Mouse (Mus musculus) brain, embryonic 14.5 days (tissue): ENCODE measurements around the gene Tead3.

Source experiments
- CTCF ChIP-seq: fragments of 200-500 bp; IDR thresholded peaks from 2 replicates; pipeline ENCODE4 v1.5.1; 2012; ENCODE audit warnings: inconsistent platforms, mild to moderate bottlenecking, moderate library complexity, borderline replicate concordance; ENCODE audit not compliant: insufficient read depth, insufficient read length; ENCODE audit errors: extremely low read depth
- POLR2A ChIP-seq: fragments of 200-500 bp; IDR thresholded peaks from 2 replicates; pipeline ENCODE4 v1.6.1; 2012; ENCODE audit warnings: mild to moderate bottlenecking, inconsistent platforms, borderline replicate concordance; ENCODE audit not compliant: poor library complexity, insufficient read depth, insufficient read length, severe bottlenecking; ENCODE audit errors: extremely low read depth

DNA sequence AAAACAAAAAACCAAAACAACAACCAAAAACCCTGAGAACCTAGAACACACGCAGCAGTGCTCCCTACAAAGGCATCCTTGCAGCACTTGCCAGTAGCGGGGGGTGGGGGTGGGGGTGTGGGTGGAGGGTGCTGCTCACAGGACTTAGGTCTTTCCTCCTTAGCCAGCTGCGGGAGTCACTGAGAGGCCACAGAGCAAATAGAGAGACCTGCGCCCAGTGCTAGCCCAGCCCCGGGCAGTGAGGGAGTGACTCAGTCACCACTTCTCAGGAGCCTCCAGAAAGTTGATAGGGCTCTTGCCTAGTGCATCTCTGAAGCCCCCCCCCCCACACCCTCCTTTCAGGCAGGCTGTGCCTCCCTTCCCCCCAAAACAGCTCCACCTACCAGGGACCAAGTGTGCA is 18.4 kb upstream of the Tead3 start:
- no peak for TF ChIP-seq CTCF
- no peak for TF ChIP-seq POLR2A
